Mouse (Mus musculus): Measurements from ENCODE around the gene Rhof. TPM values are rescaled to one million over a fixed set of nuclear protein-coding genes. Genes with fewer than 3 reads are reported as not detected.
A peak's percentile ranks its signal among the peaks of the same experiment; 100 is the strongest.

Rhof gene
- total and polyA plus RNA-seq, 2 experiments from 2014 or later = 36.6 to 44.4 TPM

GRCm38 (mm10) chr5:123103556-123103955, 28.9 kb downstream of the Rhof start:
- Histone ChIP-seq H3K9ac (replicated peaks; ENCODE audit: low read length) (no peak overlapping the region), H3K9me3 (ENCODE audit: low read length) (no peaks in the 10 kb centered on the region), H3K27ac (no peak overlapping the region), H3K4me1 (ENCODE audit: insufficient read depth, low read length) (no peaks in the 10 kb centered on the region), H3K4me2 (ENCODE audit: low read depth, low read length) (no peak overlapping the region), H3K36me3 (ENCODE audit: insufficient read depth, low read length) (peaks cover 8% of the 10 kb centered on the region), H3K27me3 (ENCODE audit: insufficient read depth, low read length) (no peaks in the 10 kb centered on the region), H3K4me3 (ENCODE audit: low read length) (no peak overlapping the region)
- ATAC-seq (no peak), DNase-seq (ENCODE audit: low spot score) (no peak)
- no peak for TF ChIP-seq CTCF (IDR thresholded peaks at IDR 0.05; ENCODE audit: low read depth)
- WGBS = 66% methylated on average over 8 of the region's 8 CpGs

- Histone ChIP-seq H3K27ac (no peak overlapping the region), H3K36me3 (ENCODE audit: insufficient read depth, low read length) (peaks cover 8% of the 10 kb centered on the region), H3K4me3 (ENCODE audit: low read length) (no peak overlapping the region), H3K9ac (replicated peaks; ENCODE audit: low read length) (no peak overlapping the region), H3K4me2 (ENCODE audit: low read depth, low read length) (no peak overlapping the region), H3K9me3 (ENCODE audit: low read length) (no peaks in the 10 kb centered on the region), H3K4me1 (ENCODE audit: insufficient read depth, low read length) (no peaks in the 10 kb centered on the region), H3K27me3 (ENCODE audit: insufficient read depth, low read length) (no peaks in the 10 kb centered on the region)
- TF ChIP-seq CTCF (IDR thresholded peaks at IDR 0.05; ENCODE audit: low read depth) = no peak
- DNase-seq (ENCODE audit: low spot score) (no peak), ATAC-seq (no peak)
- WGBS = 72% methylated on average over 7 of the region's 7 CpGs
Observed at GRCm38 (mm10) chr5:123102376-123102775, 30.1 kb downstream of the Rhof start.

- H3K36me3 ChIP-seq (ENCODE audit: insufficient read depth, low read length) = peaks cover 8% of the 10 kb centered on the region
- no peak overlapping the region for H3K4me3 ChIP-seq (ENCODE audit: low read length)
- H3K4me1 ChIP-seq (ENCODE audit: insufficient read depth, low read length) = no peaks in the 10 kb centered on the region
- H3K27ac ChIP-seq = no peak overlapping the region
- H3K9me3 ChIP-seq (ENCODE audit: low read length) = no peaks in the 10 kb centered on the region
- H3K9ac ChIP-seq (replicated peaks; ENCODE audit: low read length) = no peak overlapping the region
- no peak overlapping the region for H3K4me2 ChIP-seq (ENCODE audit: low read depth, low read length)
- TF ChIP-seq CTCF (IDR thresholded peaks at IDR 0.05; ENCODE audit: low read depth) = no peak
- no peaks in the 10 kb centered on the region for H3K27me3 ChIP-seq (ENCODE audit: insufficient read depth, low read length)
- ATAC-seq (no peak), DNase-seq (ENCODE audit: low spot score) (no peak)
- 78% methylated on average over 2 of the region's 2 CpGs for WGBS
Observed at GRCm38 (mm10) chr5:123098487-123098886, 34.0 kb downstream of the Rhof start.

- H3K4me3 ChIP-seq (ENCODE audit: low read length) = no peak overlapping the region
- H3K9me3 ChIP-seq (ENCODE audit: low read length) = no peaks in the 10 kb centered on the region
- H3K4me1 ChIP-seq (ENCODE audit: insufficient read depth, low read length) = no peaks in the 10 kb centered on the region
- no peak for ATAC-seq
- H3K27me3 ChIP-seq (ENCODE audit: insufficient read depth, low read length) = no peaks in the 10 kb centered on the region
- H3K27ac ChIP-seq = no peak overlapping the region
- no peak for TF ChIP-seq CTCF (IDR thresholded peaks at IDR 0.05; ENCODE audit: low read depth)
- H3K36me3 ChIP-seq (ENCODE audit: insufficient read depth, low read length) = peaks cover 8% of the 10 kb centered on the region
- no peak overlapping the region for H3K4me2 ChIP-seq (ENCODE audit: low read depth, low read length)
- DNase-seq (ENCODE audit: low spot score) = no peak
- WGBS = 92% methylated on average over 8 of the region's 8 CpGs
- no peak overlapping the region for H3K9ac ChIP-seq (replicated peaks; ENCODE audit: low read length)
Observed at GRCm38 (mm10) chr5:123096299-123096698, 36.2 kb downstream of the Rhof start.

- WGBS = 64% methylated on average over 25 of the region's 25 CpGs
- DNase-seq (ENCODE audit: low spot score) (peak; percentile 79), ATAC-seq (no peak; the same call in 1 of the 2 replicates)
- Histone ChIP-seq H3K4me1 (ENCODE audit: insufficient read depth, low read length) (no peaks in the 10 kb centered on the region), H3K4me3 (ENCODE audit: low read length) (no peak overlapping the region), H3K9me3 (ENCODE audit: low read length) (no peaks in the 10 kb centered on the region), H3K4me2 (ENCODE audit: low read depth, low read length) (peak overlapping the region; percentile 34), H3K27ac (no peak overlapping the region), H3K36me3 (ENCODE audit: insufficient read depth, low read length) (peaks cover 3% of the 10 kb centered on the region), H3K9ac (replicated peaks; ENCODE audit: low read length) (no peak overlapping the region), H3K27me3 (ENCODE audit: insufficient read depth, low read length) (no peaks in the 10 kb centered on the region)
- TF ChIP-seq CTCF (IDR thresholded peaks at IDR 0.05; ENCODE audit: low read depth) = no peak
Observed at GRCm38 (mm10) chr5:123094238-123094991, 38.1 kb downstream of the Rhof start.

- Histone ChIP-seq H3K4me2 (ENCODE audit: low read depth, low read length) (no peak overlapping the region), H3K36me3 (ENCODE audit: insufficient read depth, low read length) (no peaks in the 10 kb centered on the region), H3K9ac (replicated peaks; ENCODE audit: low read length) (no peak overlapping the region), H3K27ac (no peak overlapping the region), H3K4me1 (ENCODE audit: insufficient read depth, low read length) (no peaks in the 10 kb centered on the region), H3K4me3 (ENCODE audit: low read length) (no peak overlapping the region), H3K9me3 (ENCODE audit: low read length) (no peaks in the 10 kb centered on the region), H3K27me3 (ENCODE audit: insufficient read depth, low read length) (no peaks in the 10 kb centered on the region)
- TF ChIP-seq CTCF (IDR thresholded peaks at IDR 0.05; ENCODE audit: low read depth) = no peak
- ATAC-seq = no peak
- 77% methylated on average over 14 of the region's 14 CpGs for WGBS
- DNase-seq (ENCODE audit: low spot score) = no peak
Observed at GRCm38 (mm10) chr5:123093077-123093633, 39.3 kb downstream of the Rhof start.
